Mouse (Mus musculus): ENCODE results near the gene Tex36. TPM values are rescaled to one million over a fixed set of nuclear protein-coding genes. Genes with fewer than 3 reads are reported as not detected.

Tex36 gene
- polyA plus RNA-seq, 1 experiment: not detected

DNA sequence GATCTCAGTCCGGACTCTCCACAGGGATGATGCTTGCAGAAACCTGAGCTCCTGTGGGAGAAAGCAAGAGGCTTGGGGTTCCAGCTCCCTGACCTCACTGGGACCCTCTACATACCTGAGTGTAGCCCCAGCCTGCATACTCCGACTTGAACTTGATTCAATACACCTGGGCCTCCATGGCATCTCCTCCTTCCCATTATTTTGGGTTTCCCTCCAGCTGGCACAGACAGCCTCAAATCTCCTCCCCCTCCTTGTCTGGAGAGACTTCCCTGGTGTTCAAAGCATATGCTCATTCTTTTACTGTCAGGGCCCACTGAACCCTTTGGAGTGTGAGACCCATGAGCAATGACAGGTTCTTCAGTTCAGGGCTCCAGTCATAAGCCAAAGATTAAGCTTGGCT lies 11.0 kb upstream of the Tex36 start:
- no peak for TF ChIP-seq CTCF (IDR thresholded peaks at IDR 0.05; ENCODE audit: borderline replicate concordance, control insufficient read depth, extremely low read depth, insufficient read depth, low read length, poor library complexity)
- TF ChIP-seq POLR2A (IDR thresholded peaks at IDR 0.05; ENCODE audit: control insufficient read depth, extremely low read depth, insufficient read depth, low read length, poor library complexity): no peak
- H3K4me3 ChIP-seq (ENCODE audit: control insufficient read depth, insufficient read depth, low read length): no peak overlapping the region
- WGBS: 93% methylated on average over 2 of the region's 2 CpGs
- no peak overlapping the region for H3K27ac ChIP-seq (ENCODE audit: control insufficient read depth, insufficient read depth, low read length)
- no peaks in the 10 kb centered on the region for H3K4me1 ChIP-seq (replicated peaks; ENCODE audit: control insufficient read depth, insufficient read depth, low read length)
- H3K27me3 ChIP-seq (ENCODE audit: control insufficient read depth, insufficient read depth, low read length): no peaks in the 10 kb centered on the region
- H3K36me3 ChIP-seq (ENCODE audit: control insufficient read depth, insufficient read depth, low read length): no peaks in the 10 kb centered on the region
- DNase-seq: no peak

DNA sequence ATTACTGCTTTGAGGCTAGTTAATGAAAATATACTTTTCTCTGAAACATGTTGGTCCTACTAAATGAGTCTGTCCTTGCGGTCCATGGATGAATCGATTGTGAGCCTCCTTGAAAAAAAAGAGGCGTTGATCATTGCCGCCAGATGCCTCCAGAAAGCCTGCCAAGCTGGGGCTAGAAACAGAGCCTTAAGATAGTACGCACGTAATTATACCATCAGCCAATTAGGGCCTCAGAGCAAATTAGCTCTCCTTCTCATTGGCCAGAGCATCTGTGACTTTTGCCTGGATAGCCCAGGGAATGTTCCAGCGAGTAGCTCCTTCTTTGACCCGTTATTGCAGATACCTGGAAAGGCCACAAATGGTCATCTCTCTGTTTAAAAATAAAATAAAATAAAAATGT lies 7.6 kb upstream of the Tex36 start:
- TF ChIP-seq POLR2A (IDR thresholded peaks at IDR 0.05; ENCODE audit: control insufficient read depth, extremely low read depth, insufficient read depth, low read length, poor library complexity): no peak
- 90% methylated on average over 8 of the region's 8 CpGs for WGBS
- no peak overlapping the region for H3K27ac ChIP-seq (ENCODE audit: control insufficient read depth, insufficient read depth, low read length)

DNA sequence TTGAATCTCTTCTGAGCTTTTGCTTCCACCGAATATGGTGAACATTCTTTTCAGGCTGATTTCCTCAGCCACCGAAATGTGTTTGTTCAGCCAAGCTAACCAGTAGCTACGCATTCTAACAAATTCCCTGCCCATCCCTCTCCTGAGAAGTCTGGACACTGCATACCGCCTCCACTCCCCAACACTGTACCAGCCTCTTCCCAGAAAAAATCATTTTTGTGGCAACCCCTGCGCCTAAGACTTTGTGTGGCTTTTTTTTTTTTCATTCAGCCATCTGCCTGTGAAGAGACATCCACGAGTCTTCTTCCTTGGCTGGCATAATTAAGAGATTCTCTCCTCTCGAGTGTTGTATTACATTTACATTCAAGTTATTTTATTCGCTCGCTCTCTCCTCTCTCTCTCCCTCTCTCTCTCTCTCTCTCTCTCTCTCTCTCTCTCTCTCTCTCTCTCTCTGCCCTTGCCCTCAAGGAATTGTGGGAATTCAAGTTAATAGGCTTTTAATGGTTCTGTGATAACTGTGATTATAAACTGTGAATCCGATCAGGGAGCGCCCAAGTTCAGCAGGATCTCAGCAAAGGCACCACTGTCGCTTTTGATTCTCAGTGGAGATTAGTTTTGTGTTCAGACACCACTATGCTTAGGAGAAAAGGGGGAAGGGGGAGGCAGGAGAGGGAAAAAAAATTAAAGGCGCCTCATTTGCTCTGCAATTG lies 6.8 kb upstream of the Tex36 start:
- 85% methylated on average over 13 of the region's 13 CpGs for WGBS
- TF ChIP-seq POLR2A (IDR thresholded peaks at IDR 0.05; ENCODE audit: control insufficient read depth, extremely low read depth, insufficient read depth, low read length, poor library complexity) (no peak), CTCF (IDR thresholded peaks at IDR 0.05; ENCODE audit: borderline replicate concordance, control insufficient read depth, extremely low read depth, insufficient read depth, low read length, poor library complexity) (no peak)
- H3K36me3 ChIP-seq (ENCODE audit: control insufficient read depth, insufficient read depth, low read length): no peaks in the 10 kb centered on the region
- no peaks in the 10 kb centered on the region for H3K4me1 ChIP-seq (replicated peaks; ENCODE audit: control insufficient read depth, insufficient read depth, low read length)
- no peaks in the 10 kb centered on the region for H3K27me3 ChIP-seq (ENCODE audit: control insufficient read depth, insufficient read depth, low read length)
- DNase-seq: no peak
- no peak overlapping the region for H3K4me3 ChIP-seq (ENCODE audit: control insufficient read depth, insufficient read depth, low read length)
- H3K27ac ChIP-seq (ENCODE audit: control insufficient read depth, insufficient read depth, low read length): no peak overlapping the region

More for the DNA sequence above, 7.6 kb upstream of the Tex36 start:
- Histone ChIP-seq H3K27me3 (ENCODE audit: control insufficient read depth, insufficient read depth, low read length) (no peaks in the 10 kb centered on the region), H3K4me3 (ENCODE audit: control insufficient read depth, insufficient read depth, low read length) (no peak overlapping the region), H3K4me1 (replicated peaks; ENCODE audit: control insufficient read depth, insufficient read depth, low read length) (no peaks in the 10 kb centered on the region), H3K36me3 (ENCODE audit: control insufficient read depth, insufficient read depth, low read length) (no peaks in the 10 kb centered on the region)
- DNase-seq: no peak

DNA sequence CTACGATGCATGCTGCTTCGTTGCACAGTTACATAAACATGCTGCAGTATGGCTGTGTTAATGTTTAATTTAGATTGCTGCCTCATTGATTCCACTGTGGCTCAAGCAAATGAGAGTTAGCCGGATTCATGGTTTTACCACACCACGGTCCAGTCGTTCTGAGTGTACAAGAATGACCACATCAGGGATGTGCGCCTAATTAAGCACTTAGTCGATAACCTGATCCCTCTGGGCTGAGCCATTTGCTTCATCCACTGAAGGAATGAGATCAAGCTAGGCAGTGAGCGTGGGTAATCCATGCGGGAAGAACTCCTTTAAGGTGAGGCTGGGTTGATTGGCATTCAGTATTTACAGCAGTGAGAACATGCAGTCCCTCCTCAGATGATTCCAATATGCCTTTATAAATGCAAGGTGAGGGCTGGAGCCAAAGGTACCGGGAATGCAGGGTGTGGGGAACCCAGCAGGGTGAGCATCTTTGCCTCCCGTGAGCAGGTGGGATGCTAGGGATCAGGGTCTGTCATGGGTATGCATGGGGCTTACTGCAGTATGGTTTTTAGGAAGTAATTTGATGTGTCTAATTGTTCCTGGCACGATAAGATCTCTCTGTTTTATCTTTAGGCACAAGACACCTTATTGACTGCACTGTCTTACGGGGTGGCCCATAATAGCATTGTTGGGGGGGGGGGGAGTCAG lies 6.1 kb upstream of the Tex36 start:
- 83% methylated on average over 13 of the region's 13 CpGs for WGBS

DNA sequence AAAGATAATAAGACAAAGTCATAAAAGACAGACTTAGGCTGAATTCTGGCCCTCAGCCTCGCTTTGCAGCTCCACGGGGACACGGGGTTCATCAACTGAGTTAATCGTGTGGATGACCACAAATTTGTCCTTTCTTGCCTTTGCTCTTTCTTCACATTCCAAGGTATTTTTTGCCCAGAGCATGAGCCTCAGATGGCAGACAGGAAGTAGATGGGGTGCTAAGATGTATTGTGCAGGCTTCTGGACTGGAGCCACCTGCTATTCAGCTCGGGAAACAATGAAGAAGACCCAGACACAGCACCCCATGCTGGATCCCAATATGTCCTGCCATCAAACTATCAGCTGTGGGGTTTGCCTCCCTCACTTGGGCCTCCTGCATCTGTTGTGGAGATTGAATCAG lies 5.4 kb upstream of the Tex36 start:
- TF ChIP-seq POLR2A (IDR thresholded peaks at IDR 0.05; ENCODE audit: control insufficient read depth, extremely low read depth, insufficient read depth, low read length, poor library complexity) (no peak), CTCF (IDR thresholded peaks at IDR 0.05; ENCODE audit: borderline replicate concordance, control insufficient read depth, extremely low read depth, insufficient read depth, low read length, poor library complexity) (no peak)

More for the DNA sequence above, 6.1 kb upstream of the Tex36 start:
- TF ChIP-seq POLR2A (IDR thresholded peaks at IDR 0.05; ENCODE audit: control insufficient read depth, extremely low read depth, insufficient read depth, low read length, poor library complexity) (no peak), CTCF (IDR thresholded peaks at IDR 0.05; ENCODE audit: borderline replicate concordance, control insufficient read depth, extremely low read depth, insufficient read depth, low read length, poor library complexity) (no peak)
- Histone ChIP-seq H3K27ac (ENCODE audit: control insufficient read depth, insufficient read depth, low read length) (no peak overlapping the region), H3K36me3 (ENCODE audit: control insufficient read depth, insufficient read depth, low read length) (no peaks in the 10 kb centered on the region), H3K4me1 (replicated peaks; ENCODE audit: control insufficient read depth, insufficient read depth, low read length) (no peaks in the 10 kb centered on the region), H3K4me3 (ENCODE audit: control insufficient read depth, insufficient read depth, low read length) (no peak overlapping the region), H3K27me3 (ENCODE audit: control insufficient read depth, insufficient read depth, low read length) (no peaks in the 10 kb centered on the region)
- no peak for DNase-seq

DNA sequence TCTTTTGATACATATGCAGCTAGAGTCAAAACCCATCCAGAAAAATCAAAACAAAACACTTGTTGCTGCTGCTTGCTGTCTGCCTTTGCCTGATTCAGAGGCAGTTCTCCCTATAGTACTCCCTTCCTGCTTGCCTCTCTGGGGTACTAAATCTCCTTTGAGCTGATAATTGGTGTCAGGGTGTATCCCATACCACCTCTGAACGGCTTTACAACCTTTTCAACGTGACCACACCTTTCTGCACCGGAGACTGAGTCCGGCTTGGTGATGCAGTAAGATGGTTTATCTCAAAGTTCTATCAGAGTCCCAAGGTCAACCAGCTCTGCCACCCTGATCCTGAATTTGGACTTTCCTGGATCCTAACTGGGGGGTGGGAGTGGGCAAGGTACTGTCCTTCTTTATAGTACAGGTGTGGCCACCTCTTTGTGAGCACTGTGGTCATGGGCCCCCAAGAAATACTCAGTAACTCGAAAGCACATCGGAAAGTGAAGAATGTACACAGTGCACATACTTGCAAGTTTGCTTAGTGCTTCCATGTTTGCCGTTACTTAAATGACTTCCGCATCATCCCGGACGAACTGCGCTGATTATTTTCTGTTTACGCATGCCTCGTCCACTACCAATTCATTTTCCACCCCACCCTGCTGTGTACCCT lies 2.6 kb upstream of the Tex36 start:
- H3K36me3 ChIP-seq (ENCODE audit: control insufficient read depth, insufficient read depth, low read length): no peaks in the 10 kb centered on the region
- no peak for TF ChIP-seq CTCF (IDR thresholded peaks at IDR 0.05; ENCODE audit: borderline replicate concordance, control insufficient read depth, extremely low read depth, insufficient read depth, low read length, poor library complexity)
- no peak for TF ChIP-seq POLR2A (IDR thresholded peaks at IDR 0.05; ENCODE audit: control insufficient read depth, extremely low read depth, insufficient read depth, low read length, poor library complexity)
- no peaks in the 10 kb centered on the region for H3K27me3 ChIP-seq (ENCODE audit: control insufficient read depth, insufficient read depth, low read length)
- no peaks in the 10 kb centered on the region for H3K4me1 ChIP-seq (replicated peaks; ENCODE audit: control insufficient read depth, insufficient read depth, low read length)
- no peak overlapping the region for H3K4me3 ChIP-seq (ENCODE audit: control insufficient read depth, insufficient read depth, low read length)
- no peak for DNase-seq
- WGBS: 89% methylated on average over 13 of the region's 13 CpGs
- no peak overlapping the region for H3K27ac ChIP-seq (ENCODE audit: control insufficient read depth, insufficient read depth, low read length)

More for the DNA sequence above, 5.4 kb upstream of the Tex36 start:
- no peaks in the 10 kb centered on the region for H3K4me1 ChIP-seq (replicated peaks; ENCODE audit: control insufficient read depth, insufficient read depth, low read length)
- WGBS: 73% methylated on average over 5 of the region's 5 CpGs
- no peak overlapping the region for H3K27ac ChIP-seq (ENCODE audit: control insufficient read depth, insufficient read depth, low read length)
- no peak for DNase-seq
- H3K27me3 ChIP-seq (ENCODE audit: control insufficient read depth, insufficient read depth, low read length): no peaks in the 10 kb centered on the region
- no peaks in the 10 kb centered on the region for H3K36me3 ChIP-seq (ENCODE audit: control insufficient read depth, insufficient read depth, low read length)
- H3K4me3 ChIP-seq (ENCODE audit: control insufficient read depth, insufficient read depth, low read length): no peak overlapping the region

Measured in thymus, adult 2 months (tissue).